Mouse (Mus musculus) brown adipose tissue, adult 24 weeks (tissue): ENCODE results near the gene Tead1. TPM values are rescaled to one million over a fixed set of nuclear protein-coding genes. Genes with fewer than 3 reads are reported as not detected.
"Not testable (repeated sequence)": the region's sequence is repeated elsewhere in the genome, so short reads cannot be mapped to it uniquely, and the experiment has no call there.

ENCODE experiments used
- H3K27ac ChIP-seq: fragments of 200-500 bp; replicated peaks from 2 replicates; pipeline ENCODE4 v1.5.1; 2012; ENCODE audit warnings: low read depth, mild to moderate bottlenecking, low read length
- H3K4me1 ChIP-seq: fragments of 200-500 bp; 2 replicates; pipeline ENCODE4 v1.6.1; 2012; ENCODE audit warnings: low read length, mixed read lengths; ENCODE audit not compliant: control insufficient read depth, insufficient read depth, insufficient read length
- H3K4me3 ChIP-seq: fragments of 200-500 bp; 2 replicates; pipeline ENCODE4 v1.5.1; 2012; ENCODE audit warnings: low read depth, mild to moderate bottlenecking, low read length, moderate library complexity; ENCODE audit not compliant: insufficient read depth
- polyA plus RNA-seq: library from polyadenylated mRNA; stranded (reverse); fragments of >200 nt; gene quantifications from 2 replicates; pipeline ENCODE4 v1.2.4, GENCODE M21; 2012; ENCODE audit not compliant: missing spikeins, insufficient read depth, insufficient read length

Gene Tead1
- polyA plus RNA-seq, 1 experiment = 8.7 TPM

- Histone ChIP-seq H3K4me3 (no peak overlapping the region), H3K4me1 (no peaks in the 10 kb centered on the region), H3K27ac (no peak overlapping the region)
Measured at GRCm38 (mm10) chr7:112891883-112892282, 212.8 kb downstream of the Tead1 start.

GRCm38 (mm10) chr7:112892595-112892994 is 213.5 kb downstream of the Tead1 start:
- Histone ChIP-seq H3K4me3 (no peak overlapping the region), H3K4me1 (no peaks in the 10 kb centered on the region), H3K27ac (no peak overlapping the region)

- Histone ChIP-seq H3K4me3 (no peak overlapping the region), H3K27ac (no peak overlapping the region), H3K4me1 (no peaks in the 10 kb centered on the region)
Measured at GRCm38 (mm10) chr7:112896363-112896762, 217.2 kb downstream of the Tead1 start.

- Histone ChIP-seq H3K4me1 (no peaks in the 10 kb centered on the region), H3K27ac (no peak overlapping the region), H3K4me3 (no peak overlapping the region)
Measured at GRCm38 (mm10) chr7:112901710-112902109, 222.6 kb downstream of the Tead1 start.

- no peak overlapping the region for H3K27ac ChIP-seq
- no peaks in the 10 kb centered on the region for H3K4me1 ChIP-seq
- H3K4me3 ChIP-seq = no peak overlapping the region
Measured at GRCm38 (mm10) chr7:112906848-112907247, 227.7 kb downstream of the Tead1 start.

- no peaks in the 10 kb centered on the region for H3K4me1 ChIP-seq
- no peak overlapping the region for H3K27ac ChIP-seq
- H3K4me3 ChIP-seq = no peak overlapping the region
Measured at GRCm38 (mm10) chr7:112907468-112907867, 228.3 kb downstream of the Tead1 start.

- Histone ChIP-seq H3K27ac (no peak overlapping the region), H3K4me1 (no peaks in the 10 kb centered on the region), H3K4me3 (no peak overlapping the region)
Measured at GRCm38 (mm10) chr7:112909164-112909563, 230.0 kb downstream of the Tead1 start.

- H3K4me1 ChIP-seq = no peaks in the 10 kb centered on the region
- no peak overlapping the region for H3K27ac ChIP-seq
- no peak overlapping the region for H3K4me3 ChIP-seq
Measured at GRCm38 (mm10) chr7:112912969-112913368, 233.9 kb downstream of the Tead1 start.

- Histone ChIP-seq H3K4me1 (no peaks in the 10 kb centered on the region), H3K4me3 (no peak overlapping the region), H3K27ac (no peak overlapping the region)
Measured at GRCm38 (mm10) chr7:112915571-112915970, 236.5 kb downstream of the Tead1 start.

- H3K4me1 ChIP-seq = no peaks in the 10 kb centered on the region
- H3K27ac ChIP-seq = no peak overlapping the region
- H3K4me3 ChIP-seq = no peak overlapping the region
Measured at GRCm38 (mm10) chr7:112917613-112918278, 238.6 kb downstream of the Tead1 start.

GRCm38 (mm10) chr7:112918279-112918991 is 239.3 kb downstream of the Tead1 start:
- no peak overlapping the region for H3K27ac ChIP-seq
- no peak overlapping the region for H3K4me3 ChIP-seq

GRCm38 (mm10) chr7:112919845-112920244 is 240.7 kb downstream of the Tead1 start:
- no peak overlapping the region for H3K27ac ChIP-seq
- H3K4me1 ChIP-seq = no peaks in the 10 kb centered on the region
- no peak overlapping the region for H3K4me3 ChIP-seq

More at GRCm38 (mm10) chr7:112918279-112918991, 239.3 kb downstream of the Tead1 start:
- no peaks in the 10 kb centered on the region for H3K4me1 ChIP-seq

GRCm38 (mm10) chr7:112922801-112923200 is 243.7 kb downstream of the Tead1 start:
- Histone ChIP-seq H3K4me3 (no peak overlapping the region), H3K27ac (no peak overlapping the region), H3K4me1 (no peaks in the 10 kb centered on the region)

- Histone ChIP-seq H3K4me3 (no peak overlapping the region), H3K4me1 (no peaks in the 10 kb centered on the region), H3K27ac (no peak overlapping the region)
Measured at GRCm38 (mm10) chr7:112923712-112924111, 244.6 kb downstream of the Tead1 start.

GRCm38 (mm10) chr7:112930669-112931068 is 251.6 kb downstream of the Tead1 start:
- no peak overlapping the region for H3K4me3 ChIP-seq
- H3K27ac ChIP-seq = no peak overlapping the region
- no peaks in the 10 kb centered on the region for H3K4me1 ChIP-seq

- H3K4me1 ChIP-seq, H3K27ac ChIP-seq, H3K4me3 ChIP-seq: not testable (repeated sequence)
Measured at GRCm38 (mm10) chr7:112935876-112936275, 256.8 kb downstream of the Tead1 start.
